Mouse (Mus musculus) megakaryocyte-erythroid progenitor cell, adult 5-6 weeks (primary cell): ENCODE measurements around the gene Klhl29. TPM values are rescaled to one million over a fixed set of nuclear protein-coding genes. Genes with fewer than 3 reads are reported as not detected.
A peak's percentile ranks its signal among the peaks of the same experiment; 100 is the strongest.

Experiments used
- ATAC-seq: replicated peaks from 2 replicates; pipeline ENCODE4 v1.8.0; 2016; ENCODE audit warnings: mild to moderate bottlenecking, inconsistent platforms; ENCODE audit not compliant: severe bottlenecking, poor library complexity, low FRiP score, low TSS enrichment
- total RNA-seq, 2 experiments: library from RNA; stranded (forward) in 1 of 2; stranded (reverse) in 1 of 2; fragments of 200-1000, 215-1000 nt in 1 of 2; fragments of >200 nt in 1 of 2; fragmentation: Nextera tagmentation in 1 of 2; gene quantifications; 2 replicates each; pipeline ENCODE4 v1.2.3; 2014 to 2017

Gene Klhl29
- total RNA-seq, 2 experiments from 2014 or later, result not detected

DNA sequence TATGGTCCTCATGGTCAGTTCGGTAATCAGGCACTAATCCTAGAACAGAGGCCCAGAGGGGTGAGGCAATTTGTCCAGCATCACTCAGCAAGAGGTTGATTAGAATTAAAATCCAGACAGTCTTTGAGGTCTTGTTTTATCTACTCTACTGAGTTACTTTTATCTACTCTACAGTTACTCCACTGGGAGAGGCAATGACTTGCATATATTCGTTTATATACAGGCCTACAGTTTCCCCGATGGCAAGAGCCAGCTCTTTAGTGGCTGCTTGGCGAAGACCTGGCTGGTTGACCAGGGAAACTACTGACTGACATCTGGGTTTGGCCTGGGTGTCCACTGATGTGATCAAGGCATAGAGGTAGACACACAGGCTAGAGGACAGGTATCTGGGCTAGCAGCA lies 168.3 kb downstream of the Klhl29 start:
- peak; percentile 53; the same call in 1 of the 2 replicates for ATAC-seq

DNA sequence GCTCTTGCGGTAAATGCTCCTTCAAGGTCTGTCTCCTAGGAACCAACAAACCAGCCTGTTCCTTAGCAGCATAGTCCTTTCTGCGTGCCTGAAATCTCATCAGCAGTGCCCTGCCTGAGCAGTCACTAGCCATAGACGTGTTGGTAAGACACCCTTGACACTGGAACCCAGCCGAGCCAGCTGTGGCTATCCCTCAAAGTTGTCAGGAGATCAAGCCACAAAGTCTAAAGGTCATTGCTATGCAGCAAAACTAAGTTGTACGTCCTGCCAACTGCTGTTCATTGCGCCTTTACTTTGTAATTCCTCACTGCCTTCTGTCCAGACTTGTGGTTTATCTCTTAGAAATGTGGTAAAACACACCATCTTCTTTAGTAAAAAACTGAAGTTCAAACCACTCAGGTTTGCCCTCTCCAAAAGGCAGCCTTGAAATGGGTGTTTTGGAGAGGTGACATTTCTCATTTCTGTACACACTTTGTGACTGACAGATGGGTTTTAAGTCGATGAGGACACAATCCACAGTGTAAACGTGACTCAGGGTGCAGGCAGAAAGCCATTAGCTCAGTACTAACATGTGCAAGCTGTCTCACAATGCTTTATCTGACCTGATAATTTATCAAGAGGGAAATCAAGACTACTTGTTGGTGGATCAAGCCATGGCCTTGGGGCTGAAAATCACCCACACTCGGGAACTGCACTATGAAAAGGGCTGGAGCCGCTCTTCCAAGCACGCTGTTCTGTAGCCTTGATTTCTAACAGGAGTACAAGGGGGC lies 171.2 kb downstream of the Klhl29 start:
- 0 out of 2 replicates have a peak, but pooled peaks have one; percentile 25 for ATAC-seq

DNA sequence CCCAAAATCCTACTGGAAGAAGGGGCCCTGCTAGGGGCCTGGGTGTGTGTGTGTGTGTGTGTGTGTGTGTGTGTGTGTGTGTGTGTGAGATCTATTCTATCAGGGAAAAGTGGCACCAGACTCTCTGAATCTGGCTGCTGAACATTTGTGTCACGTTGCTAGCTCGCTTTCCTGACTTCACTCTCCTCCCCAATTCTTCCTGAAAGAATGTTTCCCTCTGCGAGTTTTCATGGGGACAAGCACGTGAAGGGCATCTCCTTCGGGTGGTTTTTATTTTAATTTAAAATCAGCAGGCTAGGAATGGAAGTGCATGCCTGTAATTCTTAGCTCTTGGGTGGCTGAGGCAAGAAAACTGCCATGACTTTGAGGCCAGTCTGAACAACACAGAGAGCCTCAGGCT lies 172.1 kb downstream of the Klhl29 start:
- no peak for ATAC-seq

DNA sequence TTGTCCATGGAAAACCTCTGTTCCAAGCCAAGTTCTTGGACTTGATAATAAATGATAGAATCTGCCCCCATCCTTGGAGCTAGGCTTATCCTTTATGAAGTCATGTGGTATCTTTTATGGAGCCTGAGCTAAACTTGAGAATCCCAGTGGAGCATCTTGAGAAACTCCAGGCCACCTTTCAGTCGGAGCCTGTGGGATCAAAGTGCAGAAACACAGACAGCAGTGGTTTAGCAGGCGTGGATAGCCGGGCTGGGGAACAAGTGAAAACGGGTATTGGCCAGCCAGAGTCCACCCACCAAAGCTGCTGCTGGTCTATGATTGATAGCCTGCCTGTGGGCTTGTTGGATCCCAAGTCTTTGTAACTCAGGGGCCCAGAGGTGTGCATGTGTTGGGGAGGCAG lies 177.2 kb downstream of the Klhl29 start:
- no peak for ATAC-seq

DNA sequence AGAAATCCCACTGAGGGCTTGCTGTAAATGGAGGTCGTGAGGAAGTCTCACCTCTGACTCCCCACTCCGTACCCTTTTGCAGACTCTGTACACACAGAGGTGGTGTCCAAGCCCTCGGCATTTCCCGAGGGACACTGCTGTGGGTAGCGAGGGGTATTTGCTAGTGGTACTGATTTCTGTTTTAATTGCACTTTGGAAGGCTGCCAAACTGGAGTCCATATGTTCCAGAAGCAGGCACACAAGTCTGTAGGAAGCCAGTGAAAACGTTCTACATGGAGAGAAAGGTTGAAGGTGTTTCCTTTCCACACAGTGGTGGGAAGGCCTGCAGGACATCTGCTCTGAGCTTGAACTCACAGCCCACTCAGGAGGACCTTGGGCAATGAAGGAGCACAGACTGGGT lies 181.3 kb downstream of the Klhl29 start:
- no peak for ATAC-seq

DNA sequence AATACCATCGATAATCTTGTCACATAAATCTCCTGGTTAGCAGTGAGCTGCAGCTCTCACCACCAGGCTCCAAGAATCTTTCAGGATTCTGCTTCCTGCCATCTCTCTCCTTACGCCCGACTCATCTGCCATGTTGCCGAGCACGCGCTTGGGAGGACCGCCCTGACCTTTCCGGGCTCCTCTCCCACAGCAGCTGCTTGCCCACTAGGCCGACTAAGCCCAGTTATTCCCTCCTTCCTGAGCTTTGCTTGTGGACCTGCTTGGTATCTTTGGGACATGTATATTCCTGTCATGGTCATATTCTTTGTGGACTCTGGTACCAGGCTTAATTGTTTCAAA lies 183.1 kb downstream of the Klhl29 start:
- ATAC-seq, result no peak

DNA sequence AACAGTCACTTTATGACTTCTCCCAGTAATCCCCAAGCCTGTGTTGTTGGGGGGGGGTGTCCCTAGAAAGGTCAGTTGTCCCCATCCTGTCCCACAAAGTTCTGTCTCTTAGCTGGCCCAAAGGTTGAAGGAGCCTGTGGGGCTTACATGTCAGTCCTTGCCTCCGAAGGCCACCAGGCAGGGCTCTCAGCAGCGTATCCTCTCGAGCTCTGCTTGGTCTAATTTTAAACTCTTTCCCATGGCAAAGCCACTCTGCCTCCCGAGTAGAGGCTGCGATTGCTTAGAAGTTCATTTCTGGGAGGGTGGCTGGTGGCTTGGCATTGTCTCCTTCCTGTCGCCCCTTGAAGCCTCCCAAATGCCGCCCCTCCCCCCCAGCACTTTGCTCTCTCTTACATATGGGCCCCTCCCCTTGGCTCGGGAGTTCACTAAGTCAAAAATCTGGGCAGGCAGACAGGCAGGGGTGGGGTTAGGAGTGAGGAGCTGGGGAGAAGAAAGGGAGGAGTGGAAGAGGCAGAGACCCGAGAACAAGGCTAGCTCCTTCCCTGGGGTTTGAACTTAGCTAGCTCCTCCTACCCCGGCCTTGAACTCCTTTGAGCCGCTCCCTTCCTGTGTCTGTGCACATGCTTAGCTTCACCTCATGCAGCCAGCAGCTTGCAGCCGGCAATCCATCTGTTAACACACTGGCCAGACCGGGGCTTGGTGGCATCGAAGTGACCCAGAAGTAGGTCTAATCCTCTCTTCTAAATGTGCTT lies 183.7 kb downstream of the Klhl29 start:
- no peak for ATAC-seq

DNA sequence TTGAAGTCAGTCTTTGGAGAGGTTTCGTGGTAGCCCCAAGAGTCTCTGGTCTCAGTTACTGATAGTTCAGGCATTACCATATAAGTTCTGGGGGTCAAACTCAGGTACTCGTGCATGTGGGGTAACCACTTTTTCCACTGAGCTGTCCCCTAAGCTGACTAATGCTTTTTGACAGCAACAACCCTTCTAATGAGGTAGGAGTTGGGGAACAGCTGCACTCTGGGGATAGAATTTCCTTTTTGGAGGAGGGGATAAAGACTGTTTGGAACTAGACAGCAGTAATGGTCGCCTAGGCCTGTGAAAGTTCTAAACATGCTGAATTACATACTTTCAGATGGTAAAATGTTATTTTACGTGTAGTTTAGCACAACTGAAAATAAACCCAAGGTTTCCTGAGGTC lies 184.3 kb downstream of the Klhl29 start:
- no peak for ATAC-seq

DNA sequence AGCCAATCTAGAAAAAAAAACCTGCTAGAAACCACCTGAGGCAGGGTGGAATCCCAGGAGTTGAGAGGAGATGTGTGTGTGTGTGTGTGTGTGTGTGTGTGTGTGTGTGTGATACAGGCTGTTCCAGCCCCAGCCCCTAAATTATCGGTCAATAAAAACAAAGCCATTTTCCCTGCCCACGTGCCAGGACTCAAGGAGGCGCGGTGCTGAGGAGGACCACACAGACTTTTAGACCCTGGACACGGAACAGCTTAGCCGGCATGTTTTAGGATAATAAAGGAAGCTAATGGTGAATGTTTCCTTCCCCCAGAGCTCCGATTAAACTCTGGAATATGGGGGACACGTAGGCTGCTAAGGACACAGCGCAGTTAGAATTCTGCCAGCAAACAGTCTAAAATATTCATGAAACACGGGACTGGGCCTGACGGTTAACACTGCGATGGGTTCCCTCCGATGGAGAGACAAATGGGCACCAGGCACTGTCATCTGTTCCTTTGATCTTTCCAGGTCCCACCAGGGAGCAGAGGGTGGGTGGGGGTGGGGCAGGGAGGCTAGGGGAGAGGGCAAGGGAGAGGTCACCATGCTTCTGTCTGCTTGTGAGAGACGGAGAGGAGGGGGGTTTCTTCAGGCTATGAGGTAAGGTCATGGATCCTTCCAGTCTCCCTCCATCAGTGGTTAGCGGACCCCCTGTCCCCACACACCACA lies 185.9 kb downstream of the Klhl29 start:
- ATAC-seq, result no peak

DNA sequence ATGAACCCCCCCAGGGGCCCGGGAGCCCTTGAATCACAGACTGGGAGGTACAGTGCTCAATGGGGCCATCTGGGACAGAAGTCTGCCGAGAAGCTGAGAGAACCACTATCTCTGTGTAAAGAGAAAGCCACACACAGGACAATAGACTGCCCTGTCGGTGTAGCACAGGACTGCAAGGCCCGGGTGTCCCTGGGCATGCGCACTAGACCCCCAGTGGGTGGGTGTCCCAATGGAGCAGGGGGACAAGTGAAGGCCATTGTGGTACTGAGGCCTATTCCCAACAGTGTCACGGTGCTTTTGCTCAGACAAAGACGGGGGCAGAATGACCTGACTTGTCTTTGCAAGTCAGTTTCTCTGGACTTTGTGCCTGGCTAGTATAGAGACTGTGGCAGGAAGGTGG lies 186.6 kb downstream of the Klhl29 start:
- no peak for ATAC-seq

DNA sequence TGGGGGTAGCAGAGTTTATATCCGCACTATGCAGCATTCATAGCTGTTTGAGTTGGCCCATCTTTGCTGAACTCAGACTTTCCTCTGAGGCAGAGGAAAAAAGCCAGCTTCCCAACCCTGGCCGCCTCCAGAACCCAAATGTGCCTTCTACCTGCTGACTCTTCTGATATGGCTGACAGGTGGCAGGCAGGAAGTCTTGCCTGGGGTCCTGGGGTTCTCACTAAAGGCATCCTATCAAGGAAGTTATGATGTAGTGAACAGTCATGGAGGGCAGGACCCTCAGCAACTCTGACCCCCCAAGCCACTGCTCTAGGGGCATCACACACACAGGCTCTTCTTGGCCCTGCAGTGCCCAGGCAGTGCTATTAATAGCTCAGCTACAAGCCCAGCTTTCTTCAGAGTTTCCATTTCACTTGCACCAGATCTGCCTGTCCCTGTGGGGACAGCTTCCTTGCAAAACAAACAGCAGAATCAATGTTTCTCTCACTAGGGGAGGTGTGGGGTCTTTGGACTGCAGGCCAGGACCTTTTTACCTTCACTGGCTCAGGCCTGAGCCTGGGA lies 187.6 kb downstream of the Klhl29 start:
- no peak for ATAC-seq

DNA sequence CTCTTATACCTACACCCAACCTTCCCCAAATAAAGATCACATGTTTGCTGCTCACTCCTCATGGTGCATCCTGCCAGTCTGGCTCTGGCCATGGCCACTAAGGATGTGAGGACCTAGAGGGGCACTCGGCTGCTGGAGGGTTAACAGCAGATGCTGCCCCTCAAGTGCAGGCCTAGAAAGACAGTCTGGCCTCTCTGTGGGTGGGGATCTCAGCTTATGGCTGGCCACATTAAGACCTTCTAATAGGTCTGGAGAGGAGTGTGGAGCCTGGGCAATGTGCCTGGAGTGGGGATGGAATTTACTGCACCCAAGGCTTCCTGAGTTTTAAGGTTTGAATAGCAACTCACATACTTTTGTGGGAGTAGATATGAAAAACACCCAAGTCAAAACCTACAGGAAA lies 188.8 kb downstream of the Klhl29 start:
- ATAC-seq, result no peak

DNA sequence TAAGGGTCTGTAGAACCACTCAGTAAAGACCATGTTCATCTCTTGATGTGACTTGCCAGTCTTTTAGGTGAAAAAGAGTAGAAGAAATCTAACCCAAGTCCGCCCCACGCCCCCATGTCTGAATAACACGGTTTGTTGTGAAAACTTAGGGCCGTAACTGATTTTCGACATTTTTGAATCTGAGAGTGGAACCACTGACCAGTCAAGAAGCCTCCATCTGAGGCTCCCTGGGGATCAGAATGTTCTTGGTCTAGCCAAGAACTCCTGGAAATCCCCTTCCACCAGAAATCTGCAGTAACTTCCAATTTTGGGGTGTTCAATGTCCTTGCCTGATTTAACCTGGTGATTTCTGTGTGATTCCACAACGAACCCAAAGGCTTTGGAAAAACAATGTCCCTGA lies 189.9 kb downstream of the Klhl29 start:
- no peak for ATAC-seq

DNA sequence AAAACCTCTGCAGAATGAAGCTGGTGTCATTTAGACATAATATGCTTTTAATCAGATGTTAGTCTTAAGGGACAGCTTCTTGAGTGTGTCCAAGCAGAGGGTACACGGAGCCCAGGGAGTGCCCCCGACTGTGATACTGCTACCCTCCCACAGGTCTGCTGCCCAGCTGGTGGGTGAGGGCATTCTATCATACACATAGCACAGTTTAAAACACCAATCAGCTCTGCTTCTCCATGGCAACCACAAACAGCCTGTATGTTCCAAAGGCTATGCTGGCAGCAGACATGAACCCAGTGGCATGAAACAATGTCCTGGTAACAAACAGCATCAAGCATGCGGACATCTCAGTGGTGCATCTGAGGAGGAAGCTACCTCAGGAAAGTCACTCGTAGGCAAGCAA lies 192.9 kb downstream of the Klhl29 start:
- ATAC-seq, result no peak

DNA sequence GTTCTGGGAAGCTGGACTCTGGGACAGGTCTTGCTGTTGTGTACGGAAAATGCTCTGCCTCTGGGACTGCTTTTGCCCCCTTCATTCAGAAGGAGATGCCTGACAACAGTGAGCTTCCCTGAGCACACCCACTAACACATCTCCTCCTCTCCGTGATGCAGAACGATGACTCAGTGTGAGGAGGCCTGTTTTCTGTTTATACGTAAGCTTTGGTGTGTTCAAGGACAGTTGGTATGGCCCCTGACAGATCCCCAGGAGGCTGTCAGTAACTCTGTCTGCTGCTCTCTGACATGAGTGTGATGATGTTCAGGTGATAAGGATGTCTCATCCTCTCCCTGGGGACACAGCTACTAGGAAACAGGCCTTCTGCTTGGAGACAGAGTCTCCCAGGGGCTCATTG lies 193.3 kb downstream of the Klhl29 start:
- no peak for ATAC-seq

DNA sequence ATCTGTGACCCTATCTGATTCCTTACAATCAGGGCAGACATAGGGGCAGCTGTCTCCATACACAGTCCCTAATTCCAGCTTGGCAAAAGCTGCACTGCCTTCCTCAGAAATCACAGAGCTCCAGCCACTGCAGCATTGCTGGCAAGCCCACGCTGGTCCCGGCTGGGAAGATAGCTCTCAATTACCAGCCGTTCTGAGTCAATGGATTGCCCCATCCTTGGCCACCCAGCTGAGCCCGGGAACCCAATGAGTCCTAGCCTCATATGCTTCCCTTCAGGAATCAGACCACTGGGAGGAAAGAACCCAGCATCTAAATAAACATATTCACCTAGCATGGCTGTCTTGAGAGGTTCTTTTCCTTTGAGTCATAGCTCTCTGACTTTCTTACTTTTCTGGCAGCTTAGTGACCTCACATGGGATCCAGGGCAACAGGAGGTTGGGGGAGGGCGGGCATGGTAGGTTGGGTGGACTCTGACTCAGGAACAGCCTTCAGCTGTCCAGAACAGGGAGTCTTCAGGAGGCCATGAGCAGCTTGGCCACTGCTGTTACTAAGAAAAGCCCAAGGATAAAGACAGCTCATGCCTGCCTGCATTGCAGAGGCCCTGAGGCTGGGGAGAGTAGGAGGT lies 198.7 kb downstream of the Klhl29 start:
- ATAC-seq, result no peak

DNA sequence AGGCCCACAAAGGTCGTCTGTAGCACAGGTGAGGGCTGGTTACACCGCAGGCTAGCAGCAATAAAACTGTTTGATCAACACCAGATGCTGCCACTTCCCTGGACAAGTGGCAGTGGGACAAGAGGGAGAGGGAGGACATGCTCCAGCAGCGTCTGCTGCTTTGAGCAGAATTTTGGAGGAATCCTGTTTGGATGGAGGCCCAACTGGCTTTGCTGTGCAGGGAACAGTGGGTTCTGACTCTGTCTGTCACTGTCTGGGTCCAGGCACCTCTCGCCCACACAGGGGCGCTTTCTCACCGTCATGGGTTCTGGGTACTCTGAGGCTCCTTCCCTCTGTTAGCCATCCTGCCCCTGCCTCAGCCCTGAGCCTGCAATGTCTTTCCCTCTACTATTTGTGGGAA lies 209.3 kb downstream of the Klhl29 start:
- ATAC-seq, result no peak

DNA sequence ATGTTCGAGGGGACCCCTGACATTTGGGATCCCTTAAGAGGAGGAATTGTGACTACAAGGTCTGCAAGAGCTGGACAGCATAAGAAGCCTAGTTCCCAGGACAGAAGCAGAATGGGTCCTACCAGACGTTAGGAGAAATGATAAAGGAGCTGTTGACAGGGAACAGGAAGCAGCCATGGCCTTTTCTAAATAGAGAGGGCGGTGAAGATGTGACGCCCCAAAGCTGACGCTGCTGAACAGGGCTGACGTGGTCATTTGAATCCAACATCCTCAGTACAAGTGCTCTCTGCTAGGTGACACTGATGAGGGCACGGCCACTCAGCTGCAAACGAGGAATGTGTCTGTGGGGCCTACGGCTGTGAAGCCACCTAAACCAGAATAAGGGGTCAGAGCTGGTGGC lies 210.1 kb downstream of the Klhl29 start:
- ATAC-seq, result no peak

DNA sequence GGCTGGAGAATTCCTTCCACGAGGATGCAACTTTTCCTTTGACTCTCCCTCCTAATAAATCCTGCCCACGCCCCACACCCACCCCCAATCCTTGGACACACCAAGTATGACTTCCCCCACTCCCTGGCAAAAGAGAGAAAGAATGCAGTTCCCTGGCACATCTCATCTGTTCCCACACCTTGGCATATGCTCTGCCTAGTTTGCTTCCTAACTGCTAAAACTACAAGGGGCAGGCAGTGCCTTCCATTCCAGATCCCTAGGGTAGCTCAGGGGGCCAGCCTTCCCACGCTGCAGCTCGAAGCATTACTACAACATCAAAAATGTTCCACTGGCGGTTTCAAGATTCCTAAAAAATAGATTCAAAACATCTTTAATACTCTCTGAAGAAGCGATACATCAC lies 212.8 kb downstream of the Klhl29 start:
- ATAC-seq, result no peak

DNA sequence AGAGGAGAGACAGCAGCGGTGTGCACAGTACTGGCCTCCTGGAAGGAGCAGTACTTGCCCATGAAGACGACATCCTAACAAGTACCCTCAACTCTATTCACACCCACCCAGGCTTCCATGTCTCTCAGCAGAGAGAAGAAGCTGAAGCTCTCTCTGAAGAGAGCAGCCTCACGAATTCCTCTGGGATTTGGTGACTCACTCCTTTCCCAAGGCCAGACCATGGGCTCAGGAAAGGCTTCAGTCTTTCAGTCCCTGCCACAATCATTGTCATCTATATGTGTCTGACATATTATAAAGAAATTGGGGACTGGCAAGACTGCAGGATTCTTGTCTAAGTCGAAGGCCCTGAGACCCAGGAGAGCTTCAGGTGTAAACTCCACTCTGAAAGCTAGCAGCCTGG lies 213.9 kb downstream of the Klhl29 start:
- no peak for ATAC-seq
